Mouse (Mus musculus): ENCODE measurements around the gene Nap1l1.

GRCm38 (mm10) chr10:111544311-111544710 lies 71.3 kb downstream of the Nap1l1 start:
- no peak for TF ChIP-seq CTCF (IDR thresholded peaks at IDR 0.05; ENCODE audit: extremely low read depth, insufficient read depth, low read length)
- TF ChIP-seq POLR2A (IDR thresholded peaks at IDR 0.05; ENCODE audit: extremely low read depth, insufficient read depth, low read length) = no peak
